Mouse (Mus musculus) heart, embryonic 10.5 days (tissue): ENCODE data around the gene Rgs9. TPM values are rescaled to one million over a fixed set of nuclear protein-coding genes. Genes with fewer than 3 reads are reported as not detected.

Experiments used
- DNase-seq: peaks from one replicate; pipeline ENCODE4 v3.0.0-alpha.2; 2017; ENCODE audit warnings: low spot score
- H3K27ac ChIP-seq: fragments of 300-500 bp; sonication (generic); 2 replicates; pipeline ENCODE4 v1.5.1; 2016; ENCODE audit warnings: mild to moderate bottlenecking
- H3K27me3 ChIP-seq: fragments of 300-500 bp; sonication (generic); 2 replicates; pipeline ENCODE4 v1.6.1; 2016; ENCODE audit warnings: mild to moderate bottlenecking; ENCODE audit not compliant: poor library complexity, insufficient read depth, severe bottlenecking
- H3K36me3 ChIP-seq: fragments of 300-500 bp; sonication (generic); 2 replicates; pipeline ENCODE4 v1.6.1; 2016; ENCODE audit warnings: mild to moderate bottlenecking, moderate library complexity
- H3K4me1 ChIP-seq: fragments of 300-500 bp; sonication (generic); 2 replicates; pipeline ENCODE4 v1.6.1; 2016; ENCODE audit warnings: mild to moderate bottlenecking
- H3K4me3 ChIP-seq: fragments of 300-500 bp; sonication (generic); 2 replicates; pipeline ENCODE4 v1.5.1; 2016; ENCODE audit warnings: mild to moderate bottlenecking, moderate library complexity
- H3K9me3 ChIP-seq: fragments of 300-500 bp; sonication (generic); 2 replicates; pipeline ENCODE4 v1.6.1; 2016; ENCODE audit warnings: mild to moderate bottlenecking, moderate library complexity
- WGBS: fragments of 180-500 bp; shearing (Covaris S2); methylation state at CpG from one replicate; pipeline ENCODE4 v1.1.7; 2016; 5-methylcytosine and 5-hydroxymethylcytosine counted together
- polyA plus RNA-seq: library from polyadenylated mRNA; unstranded; fragments of >200 nt; fragmentation: Nextera tagmentation; extraction: Ambion mirVana; gene quantifications from 2 replicates; pipeline ENCODE4 v1.2.1, GENCODE M21; 2016

The Rgs9 gene
- polyA plus RNA-seq, 1 experiment from 2014 or later = 1.0 TPM

DNA sequence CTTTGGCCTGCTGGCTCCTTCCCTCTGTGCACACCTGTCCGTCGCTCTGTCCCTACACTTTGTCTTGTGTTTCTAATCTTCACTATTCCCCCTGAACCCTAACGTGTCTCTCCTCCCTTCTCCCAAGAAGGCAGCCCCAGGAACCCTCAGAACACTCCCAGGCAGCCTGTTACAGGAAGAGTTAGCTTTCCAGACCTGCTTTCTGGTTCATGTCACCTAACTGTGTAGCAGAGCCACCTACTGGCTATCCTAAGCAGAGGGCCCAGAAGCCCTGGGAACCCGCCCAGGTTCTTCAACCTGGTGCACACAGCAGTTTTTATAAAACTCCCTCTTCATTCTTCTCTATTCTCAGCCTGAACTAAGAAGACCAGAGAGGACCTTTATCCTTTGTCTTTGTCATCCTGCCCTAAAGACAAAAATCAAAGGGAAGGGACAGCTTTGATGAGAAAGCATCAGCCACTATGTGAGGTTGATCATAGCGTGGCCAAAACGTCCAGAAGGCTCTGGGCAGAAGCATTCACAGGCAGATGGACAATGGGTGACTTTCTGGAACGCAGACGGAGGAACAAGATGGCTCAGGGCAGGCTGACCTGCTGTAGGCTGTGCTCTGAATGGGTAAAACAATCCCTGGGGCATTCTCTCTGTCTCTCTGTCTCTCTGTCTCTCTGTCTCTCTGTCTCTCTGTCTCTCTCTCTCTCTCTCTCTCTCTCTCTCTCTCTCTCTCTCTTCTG is 119.0 kb downstream of the Rgs9 start:
- DNase-seq = no peak
- Histone ChIP-seq H3K27me3 (0 out of 2 replicates have a peak, but pooled peaks cover 8% of the 10 kb centered on the region), H3K27ac (no peak overlapping the region), H3K4me3 (no peak overlapping the region), H3K4me1 (peaks cover 16% of the 10 kb centered on the region), H3K9me3 (no peaks in the 10 kb centered on the region), H3K36me3 (no peaks in the 10 kb centered on the region)
- 59% methylated on average over 8 of the region's 8 CpGs for WGBS

DNA sequence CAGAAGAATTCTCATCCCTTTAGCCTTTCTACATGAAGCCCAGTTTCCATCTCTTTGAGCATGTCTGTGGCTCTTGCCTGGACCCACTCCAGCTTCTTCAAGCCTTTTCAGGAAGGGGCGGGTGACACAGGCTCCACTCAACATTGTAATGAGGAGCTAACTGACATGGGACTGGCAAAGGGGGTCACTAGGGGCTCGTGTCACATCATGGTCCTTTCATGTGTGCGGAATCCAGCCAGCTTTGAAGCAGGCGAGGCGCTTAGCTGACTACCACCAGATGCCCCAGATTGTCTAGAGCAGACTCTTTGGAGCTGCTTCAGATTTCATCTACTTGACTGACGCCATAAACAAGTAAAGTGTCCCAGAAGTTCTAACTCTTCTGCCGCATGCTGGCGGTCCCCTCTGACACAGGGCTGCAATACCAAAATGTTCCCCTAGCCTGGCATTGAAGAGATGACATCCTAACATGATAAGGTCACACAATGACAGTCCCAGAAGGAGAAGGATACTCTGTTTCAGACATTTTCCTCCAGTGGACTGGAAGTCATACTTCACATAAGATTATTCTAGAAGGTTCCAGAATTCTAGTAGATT is 122.5 kb downstream of the Rgs9 start:
- no peaks in the 10 kb centered on the region for H3K36me3 ChIP-seq
- peaks cover 5% of the 10 kb centered on the region for H3K4me1 ChIP-seq
- no peak for DNase-seq
- H3K4me3 ChIP-seq = no peak overlapping the region
- H3K9me3 ChIP-seq = no peaks in the 10 kb centered on the region
- 78% methylated on average over 8 of the region's 8 CpGs for WGBS
- 0 out of 2 replicates have a peak, but pooled peaks cover 5% of the 10 kb centered on the region for H3K27me3 ChIP-seq
- H3K27ac ChIP-seq = no peak overlapping the region

Other genes starting within 250 kb of the Rgs9 start
- gene E030025P04Rik, start 153.8 kb downstream of the Rgs9 start, polyA plus RNA-seq = not detected in 2 replicates
- gene Gna13, start 64.7 kb upstream of the Rgs9 start, polyA plus RNA-seq = 20.5 and 23.4 TPM in 2 replicates
- gene 9930022D16Rik, start 115.8 kb upstream of the Rgs9 start, polyA plus RNA-seq = not detected in 2 replicates
- gene Amz2, start 127.8 kb upstream of the Rgs9 start, polyA plus RNA-seq = 35.4 and 37.1 TPM in 2 replicates
- 3.3 and 4.6 TPM in 2 replicates for gene Arsg, start 175.2 kb upstream of the Rgs9 start, polyA plus RNA-seq
- 12.7 and 16.5 TPM in 2 replicates for gene Slc16a6, start 175.5 kb upstream of the Rgs9 start, polyA plus RNA-seq